Mouse (Mus musculus): ENCODE results near the gene Dnaaf2. TPM values are rescaled to one million over a fixed set of nuclear protein-coding genes. Genes with fewer than 3 reads are reported as not detected.

The Dnaaf2 gene
- 1 to 10 TPM; 2.5 to 2.6 TPM for total RNA-seq (2021)
- long read RNA-seq, transcript Dnaaf2-201 (3 exons, 3,390 nt): major isoform, 5 of 6 reads
- long read RNA-seq, partial matches to known transcripts: 0 of 6 reads
- long read RNA-seq, other reads (novel, unspliced or antisense): 1 of 6 reads

DNA sequence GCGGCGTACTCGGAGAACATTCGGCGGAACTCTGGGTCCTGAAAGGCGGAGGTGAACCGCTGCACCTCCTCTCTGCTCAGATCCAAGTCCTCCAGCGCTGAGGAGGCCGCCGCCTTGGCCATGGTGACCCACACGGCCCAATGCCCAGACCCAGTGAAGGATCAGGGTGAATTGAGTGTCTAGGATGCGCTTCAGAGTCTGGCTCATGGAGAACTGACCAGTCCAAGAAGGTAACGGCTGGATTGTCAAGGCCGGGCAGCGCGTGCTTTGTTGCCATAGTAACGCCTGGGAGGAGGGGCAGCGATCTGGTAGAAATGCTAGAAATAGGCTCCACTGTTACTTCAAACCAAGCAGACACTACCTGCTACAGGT, at the start of gene Dnaaf2:
Gene Dnaaf2, minus strand, starts transcription at position 266 of the 372 bp plus-strand sequence.
- DNase-seq (ENCODE audit: low spot score in 2 of 2): peak; percentile 72 to 73

GRCm38 (mm10) chr12:69241771-69242431, 43.7 kb upstream of the Dnaaf2 start:
- DNase-seq (ENCODE audit: low spot score in 2 of 2): peak; percentile 74 to 81

GRCm38 (mm10) chr12:69241405-69241770, 43.2 kb upstream of the Dnaaf2 start:
- no peak for DNase-seq (ENCODE audit: low spot score in 2 of 2)

GRCm38 (mm10) chr12:69240876-69241275, 42.6 kb upstream of the Dnaaf2 start, which contains the start of gene Klhdc1:
Klhdc1 (plus strand) TSS chr12:69241176.
- no peak for DNase-seq (ENCODE audit: low spot score in 2 of 2)

DNA sequence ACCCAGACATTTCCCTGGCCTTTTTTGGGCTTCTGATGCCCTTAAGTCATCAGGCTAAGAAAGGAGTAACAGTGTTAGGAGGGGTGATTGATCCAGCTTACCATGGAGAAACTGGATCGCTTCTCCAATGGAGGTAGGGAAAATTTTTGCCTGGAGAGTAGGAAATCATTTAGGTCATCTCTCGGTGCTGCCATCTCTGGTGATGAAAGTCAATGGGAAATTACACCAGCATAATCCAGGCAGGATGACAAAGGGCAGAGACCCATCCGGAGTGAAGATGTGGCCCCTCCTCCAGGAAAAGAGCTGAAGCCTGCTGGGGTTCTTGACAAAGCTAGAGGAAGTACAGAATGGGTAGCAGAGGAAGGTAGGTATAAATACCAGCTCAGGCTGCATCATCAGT, 40.1 kb upstream of the Dnaaf2 start:
- no peak for DNase-seq (ENCODE audit: low spot score in 2 of 2)

DNA sequence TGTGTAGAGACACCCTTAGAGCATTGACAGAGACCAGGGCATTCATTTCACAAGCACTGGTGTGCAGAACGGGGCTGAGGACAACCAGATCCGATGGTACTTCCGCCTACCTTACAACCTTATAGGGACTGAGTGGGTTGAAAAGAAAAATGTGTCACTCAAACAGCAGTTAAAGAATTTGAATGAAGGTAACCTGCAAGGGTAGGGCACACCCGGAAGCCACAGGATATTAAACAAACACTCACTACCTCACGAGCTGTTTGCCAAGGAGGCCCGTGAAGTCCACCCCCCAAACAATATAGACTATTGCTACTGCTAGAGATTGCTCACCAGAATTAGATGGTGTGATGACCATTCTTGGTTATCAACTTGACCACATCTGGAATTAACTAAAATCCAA, 37.6 kb upstream of the Dnaaf2 start:
- DNase-seq (ENCODE audit: low spot score in 2 of 2): no peak

DNA sequence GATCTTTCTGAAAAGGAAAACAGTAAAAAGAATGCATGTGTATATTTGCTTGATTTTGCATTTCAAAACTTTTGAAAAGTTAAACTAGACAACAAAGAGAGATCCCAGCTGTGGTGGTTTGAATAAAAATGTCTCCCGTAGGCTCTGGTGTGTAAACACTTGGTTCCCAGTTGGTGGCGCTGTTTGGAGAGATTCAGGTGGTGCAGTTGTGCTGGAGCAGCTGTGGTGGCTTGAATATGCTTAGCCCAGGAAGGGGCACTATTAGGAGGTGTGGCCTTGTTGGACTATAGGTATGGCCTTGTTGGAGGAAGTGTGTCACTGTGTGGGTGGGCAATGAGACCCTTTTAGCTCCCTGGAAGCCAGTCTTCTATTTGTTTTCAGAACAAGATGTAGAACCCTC, 31.0 kb upstream of the Dnaaf2 start:
- no peak for DNase-seq (ENCODE audit: low spot score in 2 of 2)

GRCm38 (mm10) chr12:69227776-69228466, 29.7 kb upstream of the Dnaaf2 start, which contains the start of gene Pole2:
Pole2 (minus strand) TSS chr12:69228195.
- peak; percentile 87 to 90 for DNase-seq (ENCODE audit: low spot score in 2 of 2)

DNA sequence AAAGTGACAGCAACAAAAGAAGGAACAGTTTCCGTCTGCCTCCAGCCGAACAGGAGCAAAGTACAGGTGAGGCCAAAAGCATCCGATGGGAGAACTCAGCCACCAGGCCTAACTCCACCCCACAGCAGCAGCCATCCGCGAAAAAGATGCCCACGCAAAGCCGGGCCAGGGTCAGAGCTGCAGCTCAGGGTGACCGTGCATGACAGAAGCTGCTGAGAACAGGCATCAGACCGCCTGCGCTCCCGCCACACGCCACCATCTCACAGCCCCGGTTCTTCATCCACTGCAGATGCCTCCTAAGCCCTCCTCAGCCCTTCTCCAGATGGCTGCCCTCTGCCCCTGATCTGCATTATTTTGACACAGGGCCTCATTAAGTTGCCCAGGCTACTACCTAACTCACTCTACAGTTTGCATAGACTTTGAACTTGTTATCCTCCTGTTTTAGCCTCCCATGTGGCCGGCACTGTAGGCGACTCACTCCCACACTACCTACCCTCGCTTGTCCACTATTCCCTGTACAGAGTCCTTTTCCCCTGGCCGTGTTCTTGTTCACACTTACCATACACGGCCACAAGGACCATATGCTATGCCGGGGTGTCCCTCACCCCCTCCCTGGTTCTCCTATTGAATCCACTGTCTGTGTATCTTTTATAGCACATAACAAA, 22.5 kb upstream of the Dnaaf2 start:
- DNase-seq (ENCODE audit: low spot score in 2 of 2): no peak

GRCm38 (mm10) chr12:69216587-69216986, 18.4 kb upstream of the Dnaaf2 start:
- DNase-seq (ENCODE audit: low spot score in 2 of 2): no peak

DNA sequence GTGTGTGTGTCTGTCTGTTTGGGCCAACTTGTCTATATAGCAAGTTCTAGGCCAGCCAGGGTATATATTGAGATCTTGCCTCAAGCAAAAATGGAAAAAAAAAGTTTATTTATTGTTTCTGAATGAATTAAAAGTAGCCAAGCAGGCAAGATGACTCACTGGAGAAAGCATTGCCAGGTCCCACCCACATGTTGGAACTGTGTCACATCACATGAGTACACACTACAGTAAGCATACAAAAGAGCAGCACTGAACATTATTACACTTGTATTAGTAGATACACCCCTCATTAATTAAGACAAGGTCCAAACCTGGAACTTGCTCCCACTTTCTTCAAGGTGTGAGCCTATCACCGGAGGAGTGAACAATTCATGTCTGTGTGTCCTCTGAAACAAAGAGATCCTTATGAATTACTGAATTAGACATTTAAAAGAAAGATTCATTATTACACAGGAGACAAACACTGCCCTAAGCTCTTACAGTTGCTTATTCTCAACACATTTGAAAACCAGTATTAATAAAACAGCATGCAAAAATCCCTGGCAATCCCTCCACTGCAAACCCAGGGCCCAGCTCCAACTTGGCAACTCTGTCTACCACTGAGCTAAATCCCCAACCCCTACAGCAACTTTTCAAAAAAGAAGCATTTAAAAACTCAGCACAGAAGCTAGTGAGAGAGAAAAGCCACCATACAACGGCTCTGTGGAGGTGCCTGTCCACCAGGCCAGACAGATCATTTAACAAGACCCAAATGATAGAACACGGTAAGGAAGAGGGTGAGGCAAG, 17.0 kb upstream of the Dnaaf2 start:
- DNase-seq (ENCODE audit: low spot score in 2 of 2): peak; percentile 60 to 67

GRCm38 (mm10) chr12:69214393-69214792, 16.2 kb upstream of the Dnaaf2 start:
- DNase-seq (ENCODE audit: low spot score in 2 of 2): no peak

- no peak for DNase-seq (ENCODE audit: low spot score in 2 of 2)
Observed at GRCm38 (mm10) chr12:69213186-69213777, 15.1 kb upstream of the Dnaaf2 start.

DNA sequence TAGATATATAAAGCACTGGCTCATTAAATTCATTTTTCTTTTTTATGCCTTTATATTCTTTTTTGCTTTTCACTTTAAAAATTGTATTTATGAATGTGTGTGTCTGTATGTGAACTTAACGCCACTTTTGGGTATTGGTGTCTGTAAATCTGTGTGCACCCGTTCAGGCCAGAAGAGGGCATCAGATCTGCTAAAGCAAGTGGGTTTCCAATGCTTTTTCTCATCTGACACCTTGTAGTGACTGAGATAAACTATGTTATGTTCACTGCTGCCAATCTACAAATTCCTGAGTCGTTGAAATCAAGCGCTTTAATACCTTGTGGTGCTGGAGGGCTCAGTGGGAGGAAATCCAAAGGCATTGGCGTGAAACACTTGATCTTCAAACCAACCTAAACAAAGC, 12.8 kb upstream of the Dnaaf2 start:
- DNase-seq (ENCODE audit: low spot score in 2 of 2): no peak

GRCm38 (mm10) chr12:69210056-69210979, 12.1 kb upstream of the Dnaaf2 start:
- no peak for DNase-seq (ENCODE audit: low spot score in 2 of 2)

GRCm38 (mm10) chr12:69208520-69208919, 10.3 kb upstream of the Dnaaf2 start:
- no peak for DNase-seq (ENCODE audit: low spot score in 2 of 2)

GRCm38 (mm10) chr12:69207926-69208325, 9.7 kb upstream of the Dnaaf2 start:
- no peak for DNase-seq (ENCODE audit: low spot score in 2 of 2)

DNA sequence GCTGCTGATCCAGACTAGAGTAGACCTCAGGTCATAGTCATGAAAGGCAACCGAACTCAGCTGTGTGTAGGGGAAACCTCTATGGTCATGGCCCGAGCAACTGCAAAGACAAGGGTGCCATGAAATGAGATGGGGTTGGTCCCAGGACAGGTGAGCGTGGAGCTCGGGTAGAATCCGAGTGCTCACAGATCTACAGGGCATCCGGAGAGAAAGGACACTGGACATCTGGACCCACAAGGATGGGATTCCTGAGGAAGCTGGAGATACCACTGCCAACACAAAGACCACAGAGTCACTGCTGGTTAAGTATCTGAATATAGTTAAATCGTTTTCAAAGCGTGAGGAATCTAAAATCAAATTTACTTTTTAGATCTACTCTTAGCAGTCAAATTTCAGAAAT, 9.2 kb upstream of the Dnaaf2 start:
- no peak for DNase-seq (ENCODE audit: low spot score in 2 of 2)

DNA sequence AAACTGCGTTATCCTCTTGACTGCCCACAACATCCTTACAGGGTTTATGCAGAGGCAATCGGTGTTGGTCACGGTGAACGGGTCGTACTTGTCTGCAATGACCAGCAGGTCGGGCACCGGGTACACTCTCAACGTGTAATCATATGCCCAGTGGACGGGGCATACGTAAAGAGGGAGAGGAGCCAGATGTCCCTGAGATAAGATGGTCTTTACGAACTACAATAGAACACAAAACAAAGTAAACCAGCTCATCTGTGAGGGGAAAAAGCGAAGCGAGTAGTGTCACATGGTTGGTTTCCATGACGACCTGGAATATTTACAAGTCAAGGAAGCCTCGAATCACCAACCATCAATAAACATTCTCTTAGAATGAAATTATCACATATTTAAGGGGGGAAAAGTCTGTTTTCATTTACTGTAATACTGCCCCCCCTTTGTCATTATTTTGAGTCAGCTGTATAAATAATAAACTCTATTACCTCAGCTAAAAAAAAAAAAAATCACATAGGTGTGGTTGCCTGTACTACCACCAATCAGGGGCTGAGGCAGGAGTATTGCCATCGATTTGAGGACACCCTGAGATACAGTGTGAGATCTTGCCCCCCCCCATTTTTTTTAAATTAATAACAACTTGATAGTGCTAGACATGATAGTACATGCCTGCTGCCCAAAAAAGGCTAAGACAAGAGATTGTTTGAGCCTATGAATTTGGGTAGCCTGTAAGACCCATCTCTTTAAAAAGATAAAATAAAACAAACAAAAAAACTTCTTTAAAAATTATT, 6.0 kb upstream of the Dnaaf2 start, which contains the start of gene Gm49384:
Gene Gm49384, minus strand, starts transcription at position 216 of the 782 bp plus-strand sequence.
- no peak for DNase-seq (ENCODE audit: low spot score in 2 of 2)
